Mouse (Mus musculus) MEL-GATA-1-ER (cell line): ENCODE data around the gene Sik3.

Experiments
- DNase-seq: peaks from one replicate; pipeline ENCODE4 v3.0.0-alpha.2; 2012; ENCODE audit warnings: low read depth; ENCODE audit errors: extremely low read depth

Sik3 gene

DNA sequence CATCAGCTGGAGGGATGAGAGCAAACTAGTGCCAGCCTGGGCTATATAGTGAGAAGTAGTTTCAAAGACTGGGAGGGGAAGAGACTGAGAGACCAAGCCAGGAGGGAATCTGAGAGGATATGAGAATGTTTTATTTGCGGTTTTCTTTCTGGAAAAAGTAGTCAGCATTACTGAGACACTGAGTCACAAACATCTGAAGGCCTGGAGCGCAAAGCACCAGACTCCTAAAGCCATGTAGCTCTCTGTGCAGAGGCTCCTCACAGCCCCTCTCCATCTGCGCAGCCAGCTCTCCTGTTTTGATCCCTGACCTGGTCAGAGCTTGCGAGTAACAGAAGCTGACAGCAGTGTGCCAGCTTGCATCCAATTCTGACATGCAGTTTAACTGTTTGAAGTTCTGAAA lies 175.8 kb downstream of the Sik3 start:
- DNase-seq = no peak

DNA sequence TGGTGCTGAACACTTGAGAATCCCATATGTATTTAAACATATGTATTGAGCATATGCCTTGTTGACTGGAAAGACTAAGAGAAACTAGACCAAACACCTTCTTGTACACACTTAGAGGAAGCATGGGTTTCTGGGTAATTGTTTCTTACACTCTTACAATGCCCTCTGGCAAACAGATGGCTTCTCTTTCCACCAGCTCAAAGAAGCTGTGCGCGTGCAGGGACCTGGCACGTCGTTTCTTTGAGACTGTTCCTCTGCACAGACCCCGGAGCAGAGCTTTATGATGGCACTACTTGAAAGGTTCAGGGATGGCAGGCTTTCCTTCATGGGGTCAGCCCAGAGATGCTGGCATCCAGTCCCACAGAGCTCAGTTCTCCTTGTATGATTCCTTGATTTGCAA lies 176.3 kb downstream of the Sik3 start:
- no peak for DNase-seq

DNA sequence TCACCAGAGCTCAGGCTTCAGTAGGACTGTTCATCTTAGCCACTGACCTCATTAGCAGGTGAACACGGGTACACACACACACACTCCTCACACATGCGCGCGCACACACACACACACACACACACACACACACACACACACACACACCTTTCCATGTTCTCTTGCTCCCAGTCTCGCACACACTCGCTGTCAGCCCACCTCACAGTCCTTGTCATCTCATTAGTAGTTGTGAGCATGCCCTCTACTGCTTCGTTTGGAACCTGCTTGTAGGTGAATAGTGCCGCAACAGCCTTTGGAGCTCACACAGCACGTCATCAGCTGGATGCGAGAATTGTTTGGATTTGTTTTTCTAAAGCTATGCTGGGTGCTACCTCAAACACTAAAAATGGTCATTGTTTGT lies 176.8 kb downstream of the Sik3 start:
- DNase-seq = no peak

DNA sequence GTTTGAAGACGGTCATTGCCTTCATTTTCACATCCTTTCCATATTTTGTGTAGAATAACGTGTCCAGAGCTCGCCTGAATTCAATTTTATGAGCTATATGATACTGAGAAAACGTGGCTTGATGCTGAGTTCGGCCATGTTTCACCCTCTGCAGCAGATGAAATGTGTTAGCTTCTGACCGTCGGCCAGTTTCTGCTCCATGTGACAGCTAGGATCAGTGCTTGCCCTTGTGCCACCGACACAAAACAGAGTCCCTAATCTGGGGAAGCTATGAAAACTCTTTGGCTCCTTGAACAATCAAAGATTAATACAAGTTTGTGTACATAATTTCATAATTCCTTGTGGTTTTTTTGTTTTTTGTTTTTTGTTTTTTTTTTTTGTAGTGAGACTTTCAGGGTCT lies 178.6 kb downstream of the Sik3 start:
- no peak for DNase-seq

DNA sequence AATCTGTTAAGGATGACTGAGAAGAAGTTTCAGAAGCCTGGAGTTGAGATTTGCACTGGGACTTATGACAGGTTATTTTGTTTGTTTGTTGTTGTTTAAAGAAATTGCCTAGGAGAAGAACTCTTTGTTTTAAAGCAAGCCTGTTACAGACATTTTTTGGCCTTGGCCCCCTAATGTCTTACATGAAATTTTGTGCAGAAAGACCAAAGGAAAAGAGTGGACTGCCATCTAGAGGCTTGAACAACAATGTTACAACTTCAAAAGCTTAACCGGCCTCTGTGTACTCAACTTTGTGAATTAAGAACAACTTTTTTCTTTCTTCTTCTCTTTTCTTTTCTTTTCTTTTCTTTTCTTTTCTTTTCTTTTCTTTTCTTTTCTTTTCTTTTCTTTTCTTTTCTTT lies 179.0 kb downstream of the Sik3 start:
- DNase-seq = no peak

DNA sequence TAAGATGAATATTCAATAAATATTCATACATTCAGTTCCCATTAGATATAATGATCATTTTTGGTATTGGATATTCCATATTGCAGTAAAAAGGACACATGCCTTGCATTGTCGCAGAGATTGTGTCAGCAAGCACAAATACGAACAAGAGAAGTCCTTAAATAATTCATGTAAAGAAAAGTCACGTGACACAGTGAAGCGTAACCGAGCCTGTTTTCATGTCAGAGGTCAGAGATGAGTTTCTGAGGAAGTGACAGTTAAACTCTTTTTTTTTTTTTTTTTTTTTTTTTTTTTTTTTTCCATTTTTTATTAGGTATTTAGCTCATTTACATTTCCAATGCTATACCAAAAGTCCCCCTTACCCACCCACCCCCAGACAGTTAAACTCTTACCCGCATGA lies 180.0 kb downstream of the Sik3 start:
- no peak for DNase-seq

DNA sequence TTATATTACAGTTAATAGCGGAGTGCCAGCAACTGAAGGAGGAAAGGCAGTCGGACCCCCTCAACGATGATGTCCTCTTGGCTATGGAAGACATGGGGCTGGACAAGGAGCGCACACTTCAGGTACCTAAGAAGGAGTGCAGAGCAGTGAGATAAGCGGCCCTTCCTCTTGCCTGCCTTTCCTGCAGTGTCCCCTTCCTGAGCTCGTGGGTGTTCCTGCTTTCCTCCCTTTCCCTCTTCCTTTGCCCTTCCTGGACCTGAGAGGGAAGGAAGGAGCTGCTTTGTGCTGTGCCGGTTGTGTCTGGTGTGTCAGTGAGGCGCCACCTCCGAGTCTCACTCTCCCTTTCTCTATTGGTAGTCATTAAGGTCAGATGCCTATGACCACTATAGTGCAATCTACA lies 182.2 kb downstream of the Sik3 start:
- DNase-seq = no peak

DNA sequence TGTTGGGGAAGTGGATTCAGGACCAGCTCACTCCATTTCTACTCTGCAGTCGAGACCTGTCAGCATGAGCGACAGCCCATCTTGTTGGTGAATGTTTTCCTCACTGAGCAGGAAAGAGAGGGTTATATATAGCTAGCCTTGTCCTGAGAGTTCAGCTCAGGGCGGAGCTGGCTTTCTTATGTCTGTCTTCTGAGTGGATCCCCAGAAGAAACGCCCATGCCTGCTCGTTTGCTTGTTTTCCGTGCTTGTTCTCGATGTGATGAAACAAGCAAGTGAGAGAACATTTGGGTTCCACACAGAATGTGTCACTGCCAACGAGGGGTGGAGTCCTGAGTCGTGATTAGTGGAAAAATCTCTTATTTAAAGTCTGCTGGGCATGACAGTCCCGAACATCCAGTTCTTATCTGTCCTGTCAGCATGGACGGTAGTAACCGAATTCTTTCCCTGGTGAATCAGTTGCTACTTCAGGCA lies 184.1 kb downstream of the Sik3 start:
- DNase-seq = no peak

DNA sequence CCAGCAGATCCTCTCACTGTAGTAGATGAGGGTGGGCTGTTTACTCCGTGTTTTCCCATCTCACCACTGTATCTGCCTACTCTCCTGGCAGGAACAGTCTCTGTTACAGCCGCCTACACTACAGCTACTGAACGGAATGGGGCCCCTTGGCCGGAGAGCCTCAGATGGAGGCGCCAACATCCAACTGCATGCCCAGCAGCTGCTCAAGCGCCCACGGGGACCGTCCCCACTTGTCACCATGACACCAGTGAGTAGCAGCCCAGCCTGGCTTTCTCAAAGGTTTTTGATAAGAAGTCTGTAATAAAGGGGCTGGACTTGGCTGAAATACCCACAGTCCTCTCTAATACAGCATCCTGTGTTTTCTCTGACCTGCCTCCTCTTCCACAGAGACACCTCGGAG lies 185.8 kb downstream of the Sik3 start:
- DNase-seq = no peak

DNA sequence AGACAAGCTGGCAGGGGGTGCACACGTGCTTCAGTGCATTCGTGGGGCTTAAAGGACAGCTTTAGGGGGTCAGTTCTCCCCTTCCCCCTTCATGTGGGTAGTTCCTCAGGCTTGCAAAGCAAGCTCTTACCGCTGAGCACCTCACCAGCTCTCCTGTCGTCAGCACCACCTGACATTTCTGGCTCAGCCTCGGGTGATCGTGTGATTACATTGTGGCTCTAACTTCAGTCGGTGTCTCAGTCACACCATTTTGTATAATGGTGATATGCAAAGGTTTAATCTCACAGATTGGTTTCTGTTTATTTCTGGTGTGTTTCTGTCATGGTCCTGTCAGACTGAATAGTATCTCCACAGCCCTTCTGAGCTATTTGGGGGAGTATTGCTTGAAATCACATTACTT lies 186.3 kb downstream of the Sik3 start:
- no peak for DNase-seq

DNA sequence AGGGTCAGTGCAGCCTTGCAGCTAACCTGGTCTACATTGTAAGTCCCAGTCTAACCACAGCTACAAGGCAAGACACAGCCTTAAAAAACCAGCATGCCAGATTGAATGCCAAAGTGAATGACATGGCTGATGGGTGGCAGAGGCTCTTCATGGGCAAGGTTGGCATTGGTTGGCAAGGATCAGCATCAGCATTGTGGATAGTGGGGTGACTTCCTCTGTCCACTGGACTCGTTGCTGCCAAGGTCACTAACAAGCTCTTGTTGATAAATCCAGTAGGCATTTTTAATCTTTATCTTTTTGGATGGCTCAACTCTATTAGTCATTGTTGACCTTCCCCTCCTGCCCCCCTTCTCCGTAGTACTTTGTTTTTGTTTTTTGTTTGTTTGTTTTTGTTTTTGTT lies 187.0 kb downstream of the Sik3 start:
- no peak for DNase-seq

DNA sequence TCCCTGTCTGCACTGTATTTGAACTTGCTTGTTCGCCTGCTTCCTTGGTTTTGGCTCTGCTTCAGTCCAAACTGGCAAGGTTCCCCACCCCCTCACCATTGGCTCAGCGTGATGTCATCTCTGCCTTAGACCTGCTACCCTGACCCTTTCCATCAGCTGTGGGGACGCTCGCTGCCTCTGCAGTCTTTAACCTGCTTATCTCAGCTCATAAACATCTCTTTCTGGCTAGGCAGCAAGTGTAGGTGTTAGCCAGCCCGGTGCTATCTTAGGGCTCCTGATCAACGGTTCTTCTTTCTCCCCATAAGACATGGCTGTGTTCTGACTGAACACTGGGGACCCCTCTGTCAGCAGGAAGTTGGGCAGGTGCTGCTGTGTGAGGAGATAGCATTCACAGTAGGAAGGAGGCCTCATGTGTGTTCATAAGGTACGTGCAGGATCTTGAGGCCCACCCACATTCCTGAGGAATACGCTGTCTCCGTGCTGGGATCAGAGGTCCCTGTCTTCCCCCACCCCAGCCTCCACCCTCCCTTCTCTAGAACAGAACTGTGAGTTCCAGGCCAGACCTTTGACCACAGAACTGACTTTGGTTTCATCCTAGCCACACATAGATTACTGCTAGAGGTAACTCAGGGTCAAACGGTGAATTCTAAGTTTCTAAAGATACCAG lies 194.3 kb downstream of the Sik3 start:
- peak; percentile 83 for DNase-seq

DNA sequence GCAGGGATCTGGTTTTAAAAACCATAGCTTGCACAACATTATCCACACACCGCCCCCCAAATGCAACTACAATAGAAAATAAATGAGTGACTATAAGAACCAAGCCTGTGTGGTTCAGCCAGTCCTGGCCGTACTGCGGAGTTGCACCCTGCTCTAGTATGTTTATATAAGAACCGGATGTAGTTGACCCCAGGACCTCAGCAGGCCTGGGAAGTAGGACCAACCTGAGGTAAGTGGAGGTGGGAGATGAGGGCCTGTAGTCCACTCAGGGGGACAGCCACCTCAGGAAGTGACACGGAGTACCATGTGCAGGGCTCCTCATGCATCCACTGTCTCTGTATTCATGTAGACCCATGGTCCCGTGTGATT lies 194.9 kb downstream of the Sik3 start:
- DNase-seq = no peak

DNA sequence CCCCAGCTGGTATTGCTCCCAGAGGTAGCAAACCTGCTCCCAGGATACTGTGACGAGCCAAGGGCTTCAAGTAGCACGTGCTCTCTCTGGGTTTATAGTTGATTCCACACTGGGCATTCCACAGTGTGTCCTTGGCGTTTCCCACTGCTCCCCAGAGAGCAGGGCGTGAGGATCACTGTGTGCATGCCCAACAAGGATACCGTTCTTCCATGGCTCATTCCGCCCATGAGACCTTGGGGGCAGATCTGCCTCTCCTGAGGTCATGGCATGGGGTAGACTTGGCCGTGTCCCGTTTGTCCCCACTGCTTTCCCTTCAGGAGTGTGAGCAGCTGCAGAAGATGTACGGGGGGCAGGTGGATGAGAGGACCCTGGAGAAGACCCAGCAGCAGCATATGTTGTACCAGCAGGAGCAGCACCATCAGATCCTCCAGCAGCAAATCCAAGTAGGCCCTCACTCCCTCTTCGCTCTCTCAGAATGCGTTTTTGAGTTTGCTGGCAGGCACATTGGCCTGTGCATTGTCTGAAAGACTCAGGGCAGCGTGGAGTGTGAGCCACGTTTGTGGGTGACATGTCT lies 195.9 kb downstream of the Sik3 start:
- DNase-seq = no peak

DNA sequence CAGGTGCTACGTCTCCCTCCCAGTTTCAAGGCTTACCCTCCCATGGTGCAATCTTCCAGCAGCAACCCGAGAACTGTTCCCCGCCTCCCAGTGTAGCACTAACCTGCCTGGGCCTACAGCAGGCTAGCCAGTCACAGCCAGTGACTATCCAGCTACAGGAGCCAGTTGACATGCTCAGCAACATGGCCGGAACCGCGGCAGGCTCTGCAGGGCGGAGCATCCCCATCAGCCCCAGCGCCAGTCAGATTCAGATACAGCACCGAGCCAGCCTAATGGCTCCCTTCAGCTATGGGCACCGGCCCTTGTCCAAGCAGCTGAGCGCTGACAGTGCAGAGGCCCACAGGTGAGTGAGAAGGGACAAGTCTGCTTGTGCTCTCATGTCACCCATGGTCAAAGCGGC lies 197.9 kb downstream of the Sik3 start:
- DNase-seq = no peak

DNA sequence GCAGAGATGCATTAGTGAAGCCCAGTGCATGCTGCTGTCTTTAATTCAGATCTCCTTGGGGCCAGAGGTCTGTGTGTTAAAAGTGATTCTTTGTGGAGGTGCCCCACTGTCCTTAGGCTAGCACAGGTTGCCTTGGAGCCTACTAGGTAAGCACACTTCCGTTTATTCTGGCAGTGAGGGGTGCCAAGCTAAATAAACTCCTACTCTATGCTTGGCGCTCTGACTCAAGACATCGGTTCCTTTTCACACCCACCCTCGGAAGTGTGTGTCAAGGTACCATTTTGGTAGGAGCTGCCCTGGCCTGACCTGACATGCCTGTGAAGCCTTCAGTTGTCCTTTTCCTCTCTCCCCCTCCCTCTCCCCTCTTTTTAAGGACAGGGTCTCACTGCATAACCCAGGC lies 201.7 kb downstream of the Sik3 start:
- DNase-seq = no peak

DNA sequence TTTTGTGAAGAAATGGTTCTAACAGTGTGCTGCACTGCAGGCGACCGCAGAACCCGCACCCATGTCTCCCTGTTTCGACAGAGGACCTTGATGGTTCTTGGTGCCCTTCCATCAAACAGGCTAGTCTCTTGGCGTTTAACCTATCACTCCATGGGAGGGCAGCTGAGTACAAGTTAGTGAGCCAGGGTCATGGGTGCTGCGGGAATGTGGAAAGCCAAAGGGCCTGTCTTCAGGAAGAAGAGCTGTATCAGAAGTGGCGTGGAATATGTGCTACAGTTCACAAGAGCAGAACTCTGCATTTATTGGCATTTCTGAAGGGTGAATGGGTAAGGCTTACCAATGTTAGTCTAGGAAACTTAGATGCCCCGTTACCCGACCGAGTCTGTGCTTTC lies 202.3 kb downstream of the Sik3 start:
- no peak for DNase-seq

DNA sequence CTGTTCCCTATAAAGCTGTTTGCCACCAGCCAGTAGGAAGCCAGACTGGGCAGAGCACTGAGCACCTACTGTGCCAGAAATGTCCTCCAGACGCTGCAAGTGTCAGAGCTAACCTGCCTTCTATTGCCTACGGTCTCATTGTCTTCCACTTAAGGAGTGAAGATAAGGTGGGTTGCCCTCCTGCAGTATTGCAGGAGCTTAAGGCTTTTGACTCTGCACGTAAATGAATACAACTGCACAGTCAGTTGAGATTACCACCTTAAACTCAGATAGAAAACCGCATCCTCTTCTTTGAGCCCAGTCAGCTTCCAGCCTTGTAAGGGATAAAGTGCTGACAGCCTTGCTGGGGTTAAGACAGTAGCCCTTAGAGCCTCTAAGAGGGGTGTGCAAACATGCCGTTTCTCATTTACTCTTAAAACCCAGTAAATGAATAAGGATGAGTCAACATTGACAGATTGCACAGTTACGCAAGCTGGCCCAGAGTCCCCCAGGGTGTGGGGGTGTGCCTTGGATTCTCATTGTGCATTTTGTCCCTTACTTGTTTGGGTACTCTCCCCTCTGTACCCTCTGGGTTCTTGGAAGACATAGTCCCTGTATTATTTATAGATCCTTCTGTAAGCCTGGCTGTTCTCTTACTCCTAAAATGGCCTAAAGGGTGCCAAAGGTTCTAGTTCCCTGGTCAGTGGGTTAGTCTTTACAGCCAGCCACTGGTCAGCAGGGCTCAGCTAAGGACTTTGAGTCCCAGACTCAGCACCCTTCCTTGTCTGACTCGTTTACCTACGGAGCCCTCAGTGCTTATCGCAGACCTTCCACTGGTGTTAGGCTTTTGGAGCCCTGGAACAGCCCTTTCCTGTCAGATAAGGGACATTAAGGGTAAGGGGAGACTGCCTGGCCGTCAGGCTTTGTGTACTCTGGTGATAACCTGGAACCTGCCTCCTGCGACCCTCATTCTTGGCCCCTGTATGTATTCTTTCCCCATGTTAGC lies 203.0 kb downstream of the Sik3 start:
- peak; percentile 95 for DNase-seq

DNA sequence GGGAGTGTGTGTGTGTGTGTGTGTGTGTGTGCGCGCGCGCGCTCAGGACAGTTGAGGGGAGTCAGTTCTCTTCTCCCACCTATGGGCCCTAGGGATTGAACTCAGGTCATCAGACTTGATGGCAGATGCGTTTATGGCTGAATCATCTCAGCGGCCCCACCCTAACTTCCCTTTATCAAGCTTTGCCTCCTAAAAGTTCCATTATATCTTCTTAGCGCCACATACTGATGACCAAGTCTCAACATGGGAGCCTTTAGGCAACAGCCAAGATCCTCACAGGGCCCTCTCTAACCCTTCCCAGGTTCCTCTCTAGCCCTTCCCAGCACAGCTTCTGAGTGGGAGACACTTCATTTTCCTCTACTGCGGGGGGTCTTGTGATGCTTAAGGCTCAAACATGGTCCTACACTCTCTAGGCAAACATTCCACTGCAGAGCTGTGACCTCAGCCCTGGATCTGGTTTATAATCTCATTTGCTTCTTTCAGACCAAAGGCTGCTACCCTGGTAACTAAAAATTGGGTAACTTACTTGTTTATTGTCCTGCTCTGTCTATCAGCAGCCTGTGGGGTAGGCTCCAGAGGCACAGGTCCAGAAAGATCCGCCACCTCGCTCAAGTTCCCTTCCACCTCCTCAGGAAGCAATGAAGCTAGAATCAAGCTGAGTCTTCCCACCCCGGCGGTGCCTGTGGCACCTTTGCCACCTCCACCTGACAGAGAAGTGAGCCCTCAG lies 204.3 kb downstream of the Sik3 start:
- peak; percentile 55 for DNase-seq

DNA sequence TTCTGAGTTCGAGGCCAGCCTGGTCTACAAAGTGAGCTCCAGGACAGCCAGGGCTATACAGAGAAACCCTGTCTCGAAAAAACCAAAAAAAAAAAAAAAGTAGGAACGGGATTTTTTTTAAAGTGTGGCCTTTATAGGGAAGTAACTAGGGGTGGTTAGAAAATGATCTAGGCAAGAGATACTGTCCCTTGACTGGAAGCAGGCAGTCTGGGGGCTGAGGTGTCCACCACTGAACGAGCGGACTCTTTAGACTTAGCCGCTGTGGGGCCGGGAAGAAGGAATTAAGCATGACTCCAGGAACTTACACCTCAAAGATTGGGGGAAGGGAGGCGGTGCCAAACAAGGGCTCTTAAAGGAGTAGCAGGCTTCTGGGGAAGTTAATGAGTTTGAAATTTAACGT lies 205.6 kb downstream of the Sik3 start:
- DNase-seq = peak; percentile 69

DNA sequence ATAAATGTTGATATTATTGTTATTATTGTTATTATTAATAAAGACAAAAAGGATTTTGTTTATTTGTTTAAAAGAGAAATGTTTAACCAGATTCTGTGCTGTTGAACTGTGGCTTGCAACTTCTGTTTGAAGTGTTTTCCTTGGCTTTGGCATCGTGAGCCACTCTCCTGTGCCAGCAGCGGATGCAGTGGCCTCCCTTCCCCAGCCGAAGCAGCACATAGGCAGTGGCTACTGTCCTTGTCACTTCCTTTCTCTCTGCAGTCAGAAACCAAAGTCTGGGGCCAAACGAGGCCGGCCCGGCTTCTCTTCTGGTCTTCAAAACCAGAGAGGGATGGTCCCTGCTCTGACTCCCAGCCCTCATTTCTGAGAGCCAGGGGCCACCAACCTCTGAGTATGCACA lies 210.5 kb downstream of the Sik3 start:
- no peak for DNase-seq

DNA sequence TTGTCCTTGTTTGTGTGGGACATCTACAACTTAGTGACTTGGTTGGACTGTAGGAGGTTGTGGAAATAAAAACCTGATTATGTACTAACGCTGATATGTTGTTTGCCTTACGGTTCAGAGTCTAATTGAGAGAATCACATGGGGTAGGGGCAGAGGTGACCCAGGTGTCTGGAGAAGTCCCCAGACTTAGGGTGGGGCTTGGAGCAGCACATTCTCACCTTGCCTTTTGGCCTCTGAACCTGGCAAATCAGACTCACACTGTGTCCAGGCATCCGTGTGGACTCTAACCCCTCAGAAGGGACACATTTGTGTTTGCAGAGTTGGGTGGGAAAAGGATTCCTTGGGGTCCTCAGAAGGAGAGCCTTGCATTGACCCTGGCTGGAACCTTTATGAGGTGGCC lies 211.5 kb downstream of the Sik3 start:
- no peak for DNase-seq
